Mouse (Mus musculus): ENCODE measurements around the gene Tpsab1. TPM values are rescaled to one million over a fixed set of nuclear protein-coding genes. Genes with fewer than 3 reads are reported as not detected.

Gene Tpsab1
- not detected in 2 replicates for polyA plus RNA-seq (2015; fragmentation: Nextera tagmentation; extraction: Ambion mirVana)

GRCm38 (mm10) chr17:25345462-25345861 lies at the start of gene Tpsab1:
Gene Tpsab1 (minus strand): TSS chr17:25345562.
- H3K9me3 ChIP-seq (replicated peaks), result no peaks in the 10 kb centered on the region
- H3K36me3 ChIP-seq (ENCODE audit: poor library complexity, severe bottlenecking), result no peaks in the 10 kb centered on the region
- no peak within 1 kb of the TSS for H3K4me3 ChIP-seq
- ATAC-seq, result no peak
- H3K27me3 ChIP-seq, result 0 out of 2 replicates have a peak, but pooled peaks cover 4% of the 10 kb centered on the region
- H3K4me2 ChIP-seq, result no peak within 1 kb of the TSS
- H3K27ac ChIP-seq, result no peak within 1 kb of the TSS
- no peaks in the 10 kb centered on the region for H3K4me1 ChIP-seq
- WGBS, result 92% methylated on average over 4 of the region's 4 CpGs
- H3K9ac ChIP-seq, result no peak within 1 kb of the TSS

GRCm38 (mm10) chr17:25394526-25394925 lies 49.2 kb upstream of the Tpsab1 start:
- Histone ChIP-seq H3K4me2 (no peak overlapping the region), H3K9ac (no peak overlapping the region), H3K36me3 (ENCODE audit: poor library complexity, severe bottlenecking) (peaks cover 12% of the 10 kb centered on the region), H3K27ac (no peak overlapping the region), H3K27me3 (peaks cover 21% of the 10 kb centered on the region), H3K9me3 (replicated peaks) (no peaks in the 10 kb centered on the region), H3K4me3 (no peak overlapping the region), H3K4me1 (peaks cover 14% of the 10 kb centered on the region)
- no peak for ATAC-seq
- 91% methylated on average over 4 of the region's 4 CpGs for WGBS

GRCm38 (mm10) chr17:25374011-25374410 lies 28.6 kb upstream of the Tpsab1 start:
- Histone ChIP-seq H3K9ac (no peak overlapping the region), H3K36me3 (ENCODE audit: poor library complexity, severe bottlenecking) (peaks cover 33% of the 10 kb centered on the region; the same call in 1 of the 2 replicates), H3K4me3 (no peak overlapping the region), H3K27ac (no peak overlapping the region), H3K27me3 (0 out of 2 replicates have a peak, but pooled peaks cover 12% of the 10 kb centered on the region), H3K4me1 (no peaks in the 10 kb centered on the region), H3K9me3 (replicated peaks) (no peaks in the 10 kb centered on the region), H3K4me2 (no peak overlapping the region)
- WGBS, result 47% methylated on average over 9 of the region's 9 CpGs
- ATAC-seq, result no peak

GRCm38 (mm10) chr17:25372491-25372890 lies 27.1 kb upstream of the Tpsab1 start:
- ATAC-seq, result no peak
- H3K36me3 ChIP-seq (ENCODE audit: poor library complexity, severe bottlenecking), result peaks cover 27% of the 10 kb centered on the region; the same call in 1 of the 2 replicates

GRCm38 (mm10) chr17:25368973-25369372 lies 23.6 kb upstream of the Tpsab1 start, which contains the start of gene Tpsg1:
Gene Tpsg1 (plus strand): TSS chr17:25369273.
- Histone ChIP-seq H3K4me2 (no peak within 1 kb of the TSS), H3K27ac (no peak within 1 kb of the TSS), H3K36me3 (ENCODE audit: poor library complexity, severe bottlenecking) (no peaks in the 10 kb centered on the region), H3K27me3 (0 out of 2 replicates have a peak, but pooled peaks cover 12% of the 10 kb centered on the region), H3K9ac (no peak within 1 kb of the TSS), H3K9me3 (replicated peaks) (no peaks in the 10 kb centered on the region), H3K4me3 (no peak within 1 kb of the TSS), H3K4me1 (no peaks in the 10 kb centered on the region)
- WGBS, result 77% methylated on average over 3 of the region's 3 CpGs
- ATAC-seq, result no peak

More at GRCm38 (mm10) chr17:25372491-25372890, 27.1 kb upstream of the Tpsab1 start:
- H3K4me1 ChIP-seq, result no peaks in the 10 kb centered on the region
- 0 out of 2 replicates have a peak, but pooled peaks cover 12% of the 10 kb centered on the region for H3K27me3 ChIP-seq
- no peak overlapping the region for H3K27ac ChIP-seq
- 74% methylated on average over 8 of the region's 8 CpGs for WGBS
- H3K4me2 ChIP-seq, result no peak overlapping the region
- no peak overlapping the region for H3K4me3 ChIP-seq
- H3K9ac ChIP-seq, result no peak overlapping the region
- no peaks in the 10 kb centered on the region for H3K9me3 ChIP-seq (replicated peaks)

- Histone ChIP-seq H3K4me3 (no peak within 1 kb of the TSS), H3K36me3 (ENCODE audit: poor library complexity, severe bottlenecking) (no peaks in the 10 kb centered on the region), H3K27me3 (no peaks in the 10 kb centered on the region), H3K9me3 (replicated peaks) (no peaks in the 10 kb centered on the region), H3K9ac (no peak within 1 kb of the TSS), H3K4me2 (no peak within 1 kb of the TSS), H3K27ac (no peak within 1 kb of the TSS), H3K4me1 (no peaks in the 10 kb centered on the region)
- ATAC-seq, result no peak
- WGBS, result 88% methylated on average over 2 of the region's 2 CpGs
Measured at GRCm38 (mm10) chr17:25366005-25366404, 20.6 kb upstream of the Tpsab1 start, which contains the start of gene Tpsb2. Gene Tpsb2 (plus strand): TSS chr17:25366305.

- Histone ChIP-seq H3K27ac (no peak overlapping the region), H3K9me3 (replicated peaks) (no peaks in the 10 kb centered on the region), H3K4me1 (no peaks in the 10 kb centered on the region), H3K4me3 (no peak overlapping the region), H3K36me3 (ENCODE audit: poor library complexity, severe bottlenecking) (no peaks in the 10 kb centered on the region), H3K9ac (no peak overlapping the region), H3K4me2 (no peak overlapping the region), H3K27me3 (peaks cover 3% of the 10 kb centered on the region; the same call in 1 of the 2 replicates)
- no peak for ATAC-seq
- WGBS, result 4% methylated on average over 1 of the region's 1 CpGs
Measured at GRCm38 (mm10) chr17:25363726-25364125, 18.4 kb upstream of the Tpsab1 start.

GRCm38 (mm10) chr17:25361291-25361690 lies 15.9 kb upstream of the Tpsab1 start:
- no peak overlapping the region for H3K4me2 ChIP-seq
- no peaks in the 10 kb centered on the region for H3K4me1 ChIP-seq
- no peak overlapping the region for H3K9ac ChIP-seq
- H3K4me3 ChIP-seq, result no peak overlapping the region
- no peak overlapping the region for H3K27ac ChIP-seq
- 72% methylated on average over 2 of the region's 2 CpGs for WGBS
- peaks cover 3% of the 10 kb centered on the region; the same call in 1 of the 2 replicates for H3K27me3 ChIP-seq
- no peaks in the 10 kb centered on the region for H3K9me3 ChIP-seq (replicated peaks)
- H3K36me3 ChIP-seq (ENCODE audit: poor library complexity, severe bottlenecking), result no peaks in the 10 kb centered on the region
- ATAC-seq, result no peak

- H3K4me2 ChIP-seq, result no peak overlapping the region
- no peak overlapping the region for H3K4me3 ChIP-seq
- WGBS, result 65% methylated on average over 3 of the region's 3 CpGs
- no peaks in the 10 kb centered on the region for H3K9me3 ChIP-seq (replicated peaks)
- H3K27ac ChIP-seq, result no peak overlapping the region
- H3K4me1 ChIP-seq, result no peaks in the 10 kb centered on the region
- H3K9ac ChIP-seq, result no peak overlapping the region
- H3K27me3 ChIP-seq, result no peaks in the 10 kb centered on the region
- ATAC-seq, result no peak
- no peaks in the 10 kb centered on the region for H3K36me3 ChIP-seq (ENCODE audit: poor library complexity, severe bottlenecking)
Measured at GRCm38 (mm10) chr17:25341490-25341889, 3.9 kb downstream of the Tpsab1 start.

GRCm38 (mm10) chr17:25340003-25340402 lies 5.4 kb downstream of the Tpsab1 start:
- no peak for ATAC-seq
- no peak overlapping the region for H3K4me2 ChIP-seq
- no peak overlapping the region for H3K9ac ChIP-seq
- H3K27me3 ChIP-seq, result peaks cover 3% of the 10 kb centered on the region; the same call in 1 of the 2 replicates
- no peaks in the 10 kb centered on the region for H3K9me3 ChIP-seq (replicated peaks)
- no peaks in the 10 kb centered on the region for H3K36me3 ChIP-seq (ENCODE audit: poor library complexity, severe bottlenecking)
- no peak overlapping the region for H3K4me3 ChIP-seq
- H3K27ac ChIP-seq, result no peak overlapping the region
- H3K4me1 ChIP-seq, result no peaks in the 10 kb centered on the region
- 84% methylated on average over 6 of the region's 6 CpGs for WGBS

- H3K9me3 ChIP-seq (replicated peaks), result no peaks in the 10 kb centered on the region
- 84% methylated on average over 4 of the region's 4 CpGs for WGBS
- no peak overlapping the region for H3K9ac ChIP-seq
- no peak overlapping the region for H3K27ac ChIP-seq
- no peak overlapping the region for H3K4me2 ChIP-seq
- no peaks in the 10 kb centered on the region for H3K36me3 ChIP-seq (ENCODE audit: poor library complexity, severe bottlenecking)
- no peak overlapping the region for H3K4me3 ChIP-seq
- peaks cover 13% of the 10 kb centered on the region; the same call in 1 of the 2 replicates for H3K27me3 ChIP-seq
- H3K4me1 ChIP-seq, result no peaks in the 10 kb centered on the region
- no peak for ATAC-seq
Measured at GRCm38 (mm10) chr17:25338218-25338617, 7.1 kb downstream of the Tpsab1 start.

- no peak overlapping the region for H3K4me3 ChIP-seq
- peaks cover 30% of the 10 kb centered on the region for H3K27me3 ChIP-seq
- no peak overlapping the region for H3K4me2 ChIP-seq
- no peak overlapping the region for H3K27ac ChIP-seq
- no peak overlapping the region for H3K9ac ChIP-seq
- H3K4me1 ChIP-seq, result no peaks in the 10 kb centered on the region
- no peaks in the 10 kb centered on the region for H3K9me3 ChIP-seq (replicated peaks)
- ATAC-seq, result no peak
- H3K36me3 ChIP-seq (ENCODE audit: poor library complexity, severe bottlenecking), result no peaks in the 10 kb centered on the region
- WGBS, result 3% methylated on average over 8 of the region's 8 CpGs
Measured at GRCm38 (mm10) chr17:25333943-25334342, 11.4 kb downstream of the Tpsab1 start.

GRCm38 (mm10) chr17:25332321-25332720 lies 13.0 kb downstream of the Tpsab1 start:
- Histone ChIP-seq H3K9ac (no peak overlapping the region), H3K4me2 (no peak overlapping the region), H3K4me3 (no peak overlapping the region), H3K27me3 (peaks cover 33% of the 10 kb centered on the region), H3K27ac (no peak overlapping the region), H3K9me3 (replicated peaks) (no peaks in the 10 kb centered on the region), H3K4me1 (no peaks in the 10 kb centered on the region), H3K36me3 (ENCODE audit: poor library complexity, severe bottlenecking) (no peaks in the 10 kb centered on the region)
- 85% methylated on average over 9 of the region's 9 CpGs for WGBS
- ATAC-seq, result no peak

All from forebrain, embryonic 13.5 days (tissue).